Mouse (Mus musculus): Measurements from ENCODE around the gene Htr2b.

The Htr2b gene

DNA sequence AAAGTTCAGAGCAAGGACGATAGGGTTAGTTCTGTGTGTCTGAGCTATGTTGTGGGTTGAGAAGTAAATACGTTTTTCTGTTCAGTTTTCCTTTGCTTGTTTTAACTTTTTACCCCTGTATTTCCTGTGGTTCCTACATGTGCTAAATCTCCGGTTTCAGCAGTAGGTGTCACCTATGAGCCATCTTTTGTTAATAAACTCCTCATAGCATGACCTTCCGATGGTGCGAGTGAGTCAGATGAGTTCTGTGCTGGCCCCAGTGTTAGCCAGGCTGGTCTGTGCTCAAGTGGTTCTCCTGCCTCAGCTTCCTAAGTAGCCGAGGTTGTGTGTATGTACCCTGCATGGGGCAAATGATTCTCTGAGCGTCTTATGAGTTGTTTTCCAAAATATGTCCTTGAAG lies 17.4 kb downstream of the Htr2b start:
- no peak for DNase-seq (ENCODE audit: low read depth, low spot score)

DNA sequence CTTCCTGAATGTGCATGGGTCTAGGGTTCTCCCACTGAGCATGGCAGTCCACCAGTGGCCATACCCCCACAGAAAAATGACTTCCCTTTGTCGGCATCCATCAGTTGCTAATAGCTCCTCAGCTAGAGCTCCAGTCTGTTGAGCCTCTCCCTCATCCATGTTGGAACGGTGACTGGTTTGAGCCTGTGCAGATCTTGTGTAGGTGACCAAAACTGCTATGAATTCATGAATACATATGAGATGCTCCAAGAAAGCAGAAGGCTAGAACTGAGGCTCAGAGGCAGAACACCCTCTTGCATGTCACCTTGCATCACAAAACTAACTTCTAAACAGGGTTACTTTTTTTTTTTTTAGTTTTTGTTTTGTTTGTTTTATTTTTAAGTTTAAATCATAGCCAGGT lies 35.2 kb downstream of the Htr2b start:
- no peak for DNase-seq (ENCODE audit: low read depth, low spot score)

GRCm38 (mm10) chr1:86064271-86064991 lies 47.3 kb downstream of the Htr2b start, which contains the start of gene Psmd1:
Gene Psmd1, plus strand, starts transcription at chr1:86064387.
- DNase-seq (ENCODE audit: low read depth, low spot score), result peak; percentile 89

DNA sequence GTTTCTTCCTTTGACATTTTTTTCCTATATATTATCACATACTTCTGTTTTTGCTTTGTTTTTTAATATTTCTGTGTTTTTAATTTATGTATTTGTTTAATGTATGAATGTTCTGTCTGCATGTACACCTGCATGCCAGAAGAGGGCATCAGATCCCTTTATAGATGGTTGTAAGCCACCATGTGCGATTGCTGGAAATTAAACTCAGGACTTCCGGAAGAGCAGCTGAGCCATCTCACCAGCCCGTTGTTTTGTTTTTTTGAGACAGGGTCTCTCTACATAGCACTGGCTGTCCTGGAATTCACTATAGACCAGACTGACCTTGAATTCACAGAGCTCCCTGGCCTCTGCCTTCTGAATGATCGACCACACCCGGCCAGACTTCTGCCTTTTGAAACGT lies 49.2 kb downstream of the Htr2b start:
- no peak for DNase-seq (ENCODE audit: low read depth, low spot score)

DNA sequence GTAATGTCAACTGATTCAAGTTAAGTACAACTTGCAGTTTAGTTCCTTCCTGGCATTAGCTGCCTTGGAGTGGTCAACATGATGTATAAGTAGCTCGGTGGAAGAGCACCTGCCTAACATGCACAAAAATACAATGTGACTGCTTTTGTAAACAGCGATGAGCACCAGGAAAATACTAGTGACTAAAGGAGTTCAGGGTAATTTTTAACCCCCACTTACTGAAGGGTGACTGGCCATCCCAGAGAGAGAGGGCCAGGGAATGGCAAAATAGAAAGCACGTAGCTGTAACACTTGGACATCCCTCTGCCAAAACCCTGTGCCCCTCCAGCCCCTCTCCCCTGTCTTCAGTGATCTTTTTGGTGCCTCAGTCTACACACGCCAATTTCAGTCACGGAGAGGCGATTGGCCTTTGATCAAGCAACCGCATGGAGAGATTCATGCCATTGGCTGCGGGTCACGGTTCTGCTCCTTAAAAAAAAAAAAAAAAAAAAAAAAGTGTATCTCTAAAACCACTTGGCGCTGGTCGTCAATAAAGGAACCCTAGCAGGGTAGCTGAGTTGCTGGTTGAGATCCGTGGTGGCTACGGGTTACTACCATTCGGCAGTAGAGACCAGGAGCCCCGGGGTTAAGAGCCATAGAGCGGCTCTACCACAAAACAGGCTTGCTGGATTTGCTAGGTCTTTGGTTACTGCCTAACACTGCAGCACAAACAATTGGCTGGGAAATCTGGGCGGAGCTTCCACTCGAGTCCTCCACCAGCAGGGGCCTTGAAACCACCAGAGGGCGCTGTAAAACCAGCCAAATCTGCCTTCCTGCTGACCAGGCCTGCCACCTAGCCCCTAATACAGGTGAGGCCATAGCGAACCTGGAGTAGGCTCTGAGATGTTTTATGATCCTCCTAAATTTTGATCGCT lies 52.7 kb downstream of the Htr2b start:
- DNase-seq (ENCODE audit: low read depth, low spot score), result peak; percentile 85

DNA sequence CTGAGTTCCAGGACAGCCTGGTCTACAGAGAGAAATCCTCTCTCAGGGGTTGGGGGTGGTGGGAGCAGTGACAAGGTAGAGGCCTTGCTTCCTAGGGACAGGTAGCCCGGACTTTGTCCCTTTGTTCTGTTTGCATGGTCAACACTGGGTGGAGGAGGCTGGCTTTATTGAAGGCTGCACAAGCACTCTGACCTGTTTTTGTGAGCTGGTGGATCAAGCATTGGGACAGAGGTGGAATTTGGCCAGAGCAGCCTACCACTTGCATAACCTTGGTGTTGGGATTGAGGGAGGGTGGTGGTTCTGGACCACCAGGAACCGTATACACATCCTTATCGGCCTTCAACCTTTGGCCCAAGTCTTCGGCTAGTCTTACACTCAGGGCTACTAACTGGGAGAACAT lies 55.5 kb downstream of the Htr2b start:
- no peak for DNase-seq (ENCODE audit: low read depth, low spot score)

DNA sequence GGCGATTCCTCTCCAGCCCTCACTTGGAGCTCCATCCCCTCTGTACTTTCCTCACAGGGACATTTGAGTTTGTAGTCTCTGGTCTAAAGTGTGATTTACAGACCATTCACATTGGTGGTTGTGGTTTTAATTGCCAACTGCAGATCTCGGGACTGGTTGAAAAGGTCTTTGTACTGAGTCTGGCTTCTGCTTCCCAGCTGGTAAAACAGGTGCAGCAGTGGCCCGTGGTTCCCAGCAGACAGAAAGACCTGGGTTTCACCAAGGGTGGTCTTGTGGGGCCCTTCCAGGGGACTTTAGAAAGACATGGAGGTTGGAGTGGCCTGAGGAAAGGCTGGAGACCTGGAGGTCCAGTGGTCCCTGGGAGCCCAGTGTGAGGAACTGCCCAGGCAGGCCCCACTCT lies 56.8 kb downstream of the Htr2b start:
- DNase-seq (ENCODE audit: low read depth, low spot score), result no peak

DNA sequence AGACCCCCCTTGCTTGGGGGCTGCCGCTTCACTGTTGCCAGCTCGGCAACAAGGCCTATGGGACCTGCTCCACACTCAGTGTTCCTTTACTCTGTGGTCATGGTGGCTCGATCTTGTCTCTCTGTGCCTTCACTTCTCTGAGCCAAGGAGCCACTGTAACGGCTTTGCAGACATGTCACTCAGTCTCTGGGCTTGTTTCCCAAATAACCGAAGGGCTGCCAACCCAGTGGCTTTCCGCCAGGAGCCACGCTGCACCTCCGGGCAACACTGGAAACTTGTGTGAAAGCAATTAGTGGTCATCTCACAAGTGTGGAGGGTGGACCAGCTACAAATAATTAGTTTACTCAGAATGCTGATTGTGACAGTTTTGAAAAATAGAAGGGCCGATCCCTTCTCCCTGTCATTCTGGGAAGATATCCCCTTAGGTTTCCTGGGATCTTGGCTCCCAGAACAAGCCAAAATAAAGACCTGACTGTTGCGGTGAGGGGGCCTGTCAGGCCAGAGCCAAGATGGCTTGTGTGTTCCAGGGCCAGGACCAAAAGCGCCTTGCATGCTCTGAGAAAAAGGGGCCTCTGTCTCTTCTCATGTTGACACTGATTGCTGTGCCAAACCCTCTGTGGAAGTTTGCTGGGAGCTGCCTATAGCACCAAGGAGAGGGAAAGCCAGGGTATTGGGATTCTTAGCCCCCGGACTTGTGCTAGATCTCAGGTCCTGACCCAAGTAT lies 58.4 kb downstream of the Htr2b start:
- peak; percentile 54 for DNase-seq (ENCODE audit: low read depth, low spot score)

All from skeletal muscle tissue, adult 2 months (tissue).